Mouse (Mus musculus) kidney, postnatal 0 days (tissue): ENCODE results near the gene Cog4. TPM values are rescaled to one million over a fixed set of nuclear protein-coding genes. Genes with fewer than 3 reads are reported as not detected.

Experiments used
- ATAC-seq: fragments of 200-750 bp; cut with Nextera tagmentation; replicated peaks from 2 replicates; pipeline ENCODE4 v1.8.0; 2017; ENCODE audit warnings: low read depth, moderate number of reproducible peaks, moderate TSS enrichment, moderate library complexity; ENCODE audit not compliant: low FRiP score
- DNase-seq: peaks from one replicate; pipeline ENCODE4 v3.0.0-alpha.2; 2016; ENCODE audit warnings: low spot score
- H3K27ac ChIP-seq: fragments of 300-500 bp; sonication (generic); 2 replicates; pipeline ENCODE4 v1.5.1; 2014; ENCODE audit warnings: mild to moderate bottlenecking
- H3K27me3 ChIP-seq: fragments of 300-500 bp; sonication (generic); 2 replicates; pipeline ENCODE4 v1.6.1; 2014; ENCODE audit warnings: low read length, mixed read lengths; ENCODE audit not compliant: insufficient read depth
- H3K36me3 ChIP-seq: fragments of 300-500 bp; sonication (generic); 2 replicates; pipeline ENCODE4 v1.6.1; 2014; ENCODE audit warnings: low read length, mixed read lengths; ENCODE audit not compliant: insufficient read depth
- H3K4me1 ChIP-seq: fragments of 300-500 bp; sonication (generic); replicated peaks from 2 replicates; pipeline ENCODE4 v1.6.1; 2014; ENCODE audit warnings: antibody characterized with exemption, low read length, mixed read lengths; ENCODE audit not compliant: insufficient read depth
- H3K4me2 ChIP-seq: fragments of 300-500 bp; sonication (generic); 2 replicates; pipeline ENCODE4 v1.6.1; 2014; ENCODE audit warnings: mild to moderate bottlenecking, low read length, moderate library complexity, mixed read lengths
- H3K4me3 ChIP-seq: fragments of 300-500 bp; sonication (generic); replicated peaks from 2 replicates; pipeline ENCODE4 v1.5.1; 2014; ENCODE audit warnings: low read depth, low read length
- H3K9ac ChIP-seq: fragments of 300-500 bp; sonication (generic); 2 replicates; pipeline ENCODE4 v1.6.1; 2014; ENCODE audit warnings: low read depth, low read length
- H3K9me3 ChIP-seq: fragments of 300-500 bp; sonication (generic); replicated peaks from 2 replicates; pipeline ENCODE4 v1.6.1; 2016; ENCODE audit warnings: low read length, inconsistent platforms, mixed read lengths
- CTCF ChIP-seq: IDR thresholded peaks from 2 replicates; pipeline ENCODE4 v1.5.1; 2016; ENCODE audit warnings: antibody characterized with exemption, low read depth, mild to moderate bottlenecking, moderate library complexity
- WGBS: fragments of 180-500 bp; shearing (Covaris S2); extraction: QIAGEN DNeasy Blood & Tissue Kit; methylation state at CpG from one replicate; pipeline ENCODE4 v1.1.7; 2014; 5-methylcytosine and 5-hydroxymethylcytosine counted together
- polyA plus RNA-seq: library from polyadenylated mRNA; unstranded; fragments of >200 nt; fragmentation: Nextera tagmentation; extraction: Ambion mirVana; gene quantifications from 2 replicates; pipeline ENCODE4 v1.2.1, GENCODE M21; 2015

Gene Cog4
- polyA plus RNA-seq, 1 experiment from 2014 or later, result 47.2 TPM

GRCm38 (mm10) chr8:110886634-110887033, 40.2 kb downstream of the Cog4 start:
- no peak for TF ChIP-seq CTCF
- Histone ChIP-seq H3K36me3 (peaks cover 29% of the 10 kb centered on the region), H3K27me3 (no peaks in the 10 kb centered on the region), H3K9ac (no peak overlapping the region), H3K9me3 (no peaks in the 10 kb centered on the region), H3K4me2 (no peak overlapping the region), H3K4me3 (no peak overlapping the region), H3K4me1 (no peaks in the 10 kb centered on the region), H3K27ac (no peak overlapping the region)
- no peak for ATAC-seq
- WGBS, result 87% methylated on average over 3 of the region's 3 CpGs
- DNase-seq, result no peak

DNA sequence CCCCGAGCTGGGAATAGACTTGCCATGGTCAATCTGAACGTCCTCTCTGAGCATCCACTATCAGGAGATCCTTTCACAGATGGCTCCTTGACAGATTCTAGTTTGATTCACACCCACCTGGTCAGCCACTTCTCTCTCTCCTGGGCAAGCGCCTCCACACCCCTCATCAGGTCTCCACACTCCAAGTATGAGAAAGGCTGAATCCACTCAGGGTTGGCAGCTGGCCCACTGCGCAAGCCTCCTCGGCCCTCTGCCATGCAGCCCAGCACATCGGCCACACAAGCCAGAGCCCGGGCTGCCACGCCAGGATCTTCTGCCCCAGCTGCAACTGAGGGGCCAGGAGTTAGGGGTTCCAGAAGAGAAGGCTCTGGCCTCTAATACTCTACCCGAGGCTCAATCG, 41.2 kb downstream of the Cog4 start:
- peaks cover 21% of the 10 kb centered on the region for H3K36me3 ChIP-seq

GRCm38 (mm10) chr8:110888441-110888840, 42.0 kb downstream of the Cog4 start:
- H3K27me3 ChIP-seq, result no peaks in the 10 kb centered on the region
- DNase-seq, result no peak
- no peak overlapping the region for H3K4me3 ChIP-seq
- peaks cover 13% of the 10 kb centered on the region; the same call in 1 of the 2 replicates for H3K36me3 ChIP-seq
- H3K27ac ChIP-seq, result no peak overlapping the region
- 88% methylated on average over 8 of the region's 8 CpGs for WGBS
- H3K4me1 ChIP-seq, result no peaks in the 10 kb centered on the region
- H3K4me2 ChIP-seq, result no peak overlapping the region
- no peak overlapping the region for H3K9ac ChIP-seq
- no peak for TF ChIP-seq CTCF
- H3K9me3 ChIP-seq, result no peaks in the 10 kb centered on the region
- ATAC-seq, result no peak

More for the DNA sequence above, 41.2 kb downstream of the Cog4 start:
- ATAC-seq (no peak), DNase-seq (no peak)
- H3K27ac ChIP-seq, result no peak overlapping the region
- H3K27me3 ChIP-seq, result no peaks in the 10 kb centered on the region
- no peak overlapping the region for H3K9ac ChIP-seq
- H3K9me3 ChIP-seq, result no peaks in the 10 kb centered on the region
- H3K4me3 ChIP-seq, result no peak overlapping the region
- no peaks in the 10 kb centered on the region for H3K4me1 ChIP-seq
- TF ChIP-seq CTCF, result no peak
- no peak overlapping the region for H3K4me2 ChIP-seq
- WGBS, result 92% methylated on average over 10 of the region's 10 CpGs

DNA sequence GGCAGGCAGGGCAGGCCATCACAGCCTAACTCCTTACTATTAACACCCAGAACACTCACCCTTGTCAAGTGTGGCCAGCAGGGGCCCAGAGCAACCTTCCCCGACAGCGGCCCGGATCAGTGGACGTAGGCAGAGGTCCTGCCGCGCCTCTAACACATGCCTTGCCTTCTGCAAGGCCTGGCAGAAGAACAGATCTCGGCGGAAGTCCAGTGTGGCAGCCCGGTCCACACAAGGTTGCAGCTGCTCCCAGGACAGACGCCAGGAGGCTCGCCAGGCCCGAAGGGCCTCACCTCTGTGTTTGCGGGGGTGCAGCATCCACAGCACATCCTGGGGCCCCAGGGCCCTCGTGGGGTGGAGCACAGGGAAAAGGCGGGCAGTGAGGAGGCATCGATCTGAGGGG, 42.5 kb downstream of the Cog4 start:
- WGBS, result 90% methylated on average over 16 of the region's 16 CpGs

GRCm38 (mm10) chr8:110889904-110890470, 43.6 kb downstream of the Cog4 start:
- no peak for ATAC-seq
- 84% methylated on average over 12 of the region's 12 CpGs for WGBS
- peaks cover 13% of the 10 kb centered on the region; the same call in 1 of the 2 replicates for H3K36me3 ChIP-seq
- no peak overlapping the region for H3K4me2 ChIP-seq
- H3K9me3 ChIP-seq, result no peaks in the 10 kb centered on the region
- no peak for DNase-seq
- TF ChIP-seq CTCF, result no peak
- H3K27me3 ChIP-seq, result no peaks in the 10 kb centered on the region
- H3K4me1 ChIP-seq, result no peaks in the 10 kb centered on the region
- no peak overlapping the region for H3K27ac ChIP-seq
- H3K9ac ChIP-seq, result no peak overlapping the region
- H3K4me3 ChIP-seq, result no peak overlapping the region

More for the DNA sequence above, 42.5 kb downstream of the Cog4 start:
- ATAC-seq (no peak), DNase-seq (no peak)
- Histone ChIP-seq H3K4me3 (no peak overlapping the region), H3K4me1 (no peaks in the 10 kb centered on the region), H3K36me3 (peaks cover 13% of the 10 kb centered on the region; the same call in 1 of the 2 replicates), H3K9ac (no peak overlapping the region), H3K27me3 (no peaks in the 10 kb centered on the region), H3K4me2 (no peak overlapping the region), H3K27ac (no peak overlapping the region), H3K9me3 (no peaks in the 10 kb centered on the region)
- no peak for TF ChIP-seq CTCF

GRCm38 (mm10) chr8:110892040-110892439, 45.6 kb downstream of the Cog4 start:
- Histone ChIP-seq H3K36me3 (peaks cover 10% of the 10 kb centered on the region; the same call in 1 of the 2 replicates), H3K27me3 (no peaks in the 10 kb centered on the region), H3K9ac (no peak overlapping the region), H3K27ac (no peak overlapping the region), H3K4me1 (no peaks in the 10 kb centered on the region), H3K4me3 (no peak overlapping the region), H3K4me2 (no peak overlapping the region), H3K9me3 (no peaks in the 10 kb centered on the region)
- no peak for DNase-seq
- no peak for ATAC-seq
- WGBS, result 91% methylated on average over 7 of the region's 7 CpGs
- TF ChIP-seq CTCF, result no peak

DNA sequence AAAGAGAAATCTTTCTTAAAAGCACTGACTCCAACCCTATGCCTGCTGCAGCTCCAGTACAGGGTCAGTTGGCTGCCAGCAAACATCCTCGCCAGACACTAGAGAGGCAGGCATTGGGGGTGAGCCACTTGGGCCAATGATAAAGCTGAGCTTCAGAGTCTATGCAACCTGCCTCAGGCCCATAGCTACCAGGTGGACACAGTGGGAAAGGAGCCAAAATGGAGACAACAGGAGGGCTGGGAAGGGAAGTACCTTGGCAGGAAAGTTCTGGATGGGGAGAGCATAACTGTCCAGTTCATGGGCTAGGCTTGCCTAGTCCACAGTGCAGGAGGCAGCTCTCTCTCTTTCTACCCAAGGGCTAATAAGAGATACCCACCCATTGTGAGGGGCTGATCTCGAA, 46.5 kb downstream of the Cog4 start:
- Histone ChIP-seq H3K9me3 (no peaks in the 10 kb centered on the region), H3K27ac (no peak overlapping the region), H3K4me2 (no peak overlapping the region), H3K4me1 (no peaks in the 10 kb centered on the region), H3K4me3 (no peak overlapping the region), H3K27me3 (no peaks in the 10 kb centered on the region), H3K36me3 (0 out of 2 replicates have a peak, but pooled peaks cover 7% of the 10 kb centered on the region), H3K9ac (no peak overlapping the region)
- 93% methylated on average over 2 of the region's 2 CpGs for WGBS
- ATAC-seq, result no peak
- DNase-seq, result no peak
- TF ChIP-seq CTCF, result no peak
